Mouse (Mus musculus): ENCODE data around the gene Rab10. TPM values are rescaled to one million over a fixed set of nuclear protein-coding genes. Genes with fewer than 3 reads are reported as not detected.

The Rab10 gene
- polyA plus RNA-seq, 1 experiment: 93.9 TPM

GRCm38 (mm10) chr12:3325232-3325631, 15.5 kb upstream of the Rab10 start:
- no peaks in the 10 kb centered on the region for H3K4me1 ChIP-seq (ENCODE audit: control insufficient read depth, insufficient read depth, low read length)
- H3K27me3 ChIP-seq (ENCODE audit: control insufficient read depth, insufficient read depth, low read length, poor library complexity, severe bottlenecking): no peaks in the 10 kb centered on the region; the same call in 1 of the 2 replicates
- H3K4me3 ChIP-seq (ENCODE audit: low read depth, low read length): no peak overlapping the region
- no peak overlapping the region for H3K27ac ChIP-seq (ENCODE audit: insufficient read depth, low read length)
- TF ChIP-seq CTCF (IDR thresholded peaks at IDR 0.05; ENCODE audit: low read depth, low read length) (no peak), POLR2A (IDR thresholded peaks at IDR 0.05; ENCODE audit: insufficient read depth, low read length) (no peak), EP300 (IDR thresholded peaks at IDR 0.05; ENCODE audit: insufficient read depth, low read depth, low read length) (no peak)
- peaks cover 2% of the 10 kb centered on the region for H3K9me3 ChIP-seq (replicated peaks; ENCODE audit: control insufficient read depth, insufficient read depth, low read length, poor library complexity, severe bottlenecking)
- no peaks in the 10 kb centered on the region for H3K36me3 ChIP-seq (ENCODE audit: control insufficient read depth, insufficient read depth, low read length, poor library complexity, severe bottlenecking)
- H3K9ac ChIP-seq (ENCODE audit: low read depth, poor library complexity, severe bottlenecking): no peak overlapping the region

DNA sequence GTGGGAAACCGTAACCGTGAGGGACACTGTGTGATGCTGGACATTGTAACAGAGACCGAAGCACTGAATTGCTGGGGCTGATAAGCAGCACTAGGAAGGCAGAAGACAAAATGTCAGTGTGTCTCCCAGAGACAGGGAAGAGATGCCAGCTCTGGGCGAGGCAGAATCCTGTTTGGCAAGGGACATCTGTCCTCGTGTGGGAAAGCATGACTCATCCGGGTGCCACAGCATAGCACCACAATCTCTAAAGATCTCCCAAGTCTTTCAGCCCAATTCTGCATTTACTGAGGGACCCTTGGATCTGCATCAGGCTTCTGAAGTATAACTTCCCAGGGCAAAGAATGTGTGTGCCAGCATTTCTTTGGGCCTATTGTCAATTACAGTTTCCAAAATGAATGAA, 13.5 kb upstream of the Rab10 start:
- Histone ChIP-seq H3K9ac (ENCODE audit: low read depth, poor library complexity, severe bottlenecking) (no peak overlapping the region), H3K4me1 (ENCODE audit: control insufficient read depth, insufficient read depth, low read length) (no peaks in the 10 kb centered on the region), H3K4me3 (ENCODE audit: low read depth, low read length) (no peak overlapping the region), H3K27me3 (ENCODE audit: control insufficient read depth, insufficient read depth, low read length, poor library complexity, severe bottlenecking) (no peaks in the 10 kb centered on the region; the same call in 1 of the 2 replicates), H3K9me3 (replicated peaks; ENCODE audit: control insufficient read depth, insufficient read depth, low read length, poor library complexity, severe bottlenecking) (no peaks in the 10 kb centered on the region), H3K36me3 (ENCODE audit: control insufficient read depth, insufficient read depth, low read length, poor library complexity, severe bottlenecking) (no peaks in the 10 kb centered on the region), H3K27ac (ENCODE audit: insufficient read depth, low read length) (no peak overlapping the region)
- no peak for TF ChIP-seq CTCF (IDR thresholded peaks at IDR 0.05; ENCODE audit: low read depth, low read length)

DNA sequence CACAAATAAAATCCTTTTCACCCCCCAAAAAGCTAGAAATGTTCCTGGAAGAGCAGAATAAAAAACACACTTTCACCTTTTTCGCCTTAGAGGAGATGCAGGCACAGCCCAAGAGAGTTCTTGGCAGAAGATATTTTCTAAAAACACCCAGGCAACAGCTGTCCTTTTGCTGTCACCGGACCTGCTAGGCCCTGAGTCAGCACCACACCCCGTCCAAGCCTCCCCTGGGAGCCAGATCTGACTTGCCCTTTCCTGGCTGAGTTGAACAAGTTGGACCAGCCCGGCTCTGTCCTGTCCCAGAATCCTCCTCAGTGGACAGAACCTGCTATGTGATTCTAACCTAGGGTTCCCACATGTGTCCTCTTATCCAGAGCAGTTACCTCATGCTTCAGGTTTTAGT, 9.6 kb upstream of the Rab10 start:
- Histone ChIP-seq H3K9ac (ENCODE audit: low read depth, poor library complexity, severe bottlenecking) (no peak overlapping the region), H3K9me3 (replicated peaks; ENCODE audit: control insufficient read depth, insufficient read depth, low read length, poor library complexity, severe bottlenecking) (no peaks in the 10 kb centered on the region), H3K4me1 (ENCODE audit: control insufficient read depth, insufficient read depth, low read length) (no peaks in the 10 kb centered on the region), H3K4me3 (ENCODE audit: low read depth, low read length) (no peak overlapping the region), H3K36me3 (ENCODE audit: control insufficient read depth, insufficient read depth, low read length, poor library complexity, severe bottlenecking) (no peaks in the 10 kb centered on the region), H3K27ac (ENCODE audit: insufficient read depth, low read length) (no peak overlapping the region), H3K27me3 (ENCODE audit: control insufficient read depth, insufficient read depth, low read length, poor library complexity, severe bottlenecking) (no peaks in the 10 kb centered on the region; the same call in 1 of the 2 replicates)
- no peak for TF ChIP-seq EP300 (IDR thresholded peaks at IDR 0.05; ENCODE audit: insufficient read depth, low read depth, low read length)
- TF ChIP-seq CTCF (IDR thresholded peaks at IDR 0.05; ENCODE audit: low read depth, low read length): no peak
- TF ChIP-seq POLR2A (IDR thresholded peaks at IDR 0.05; ENCODE audit: insufficient read depth, low read length): no peak

DNA sequence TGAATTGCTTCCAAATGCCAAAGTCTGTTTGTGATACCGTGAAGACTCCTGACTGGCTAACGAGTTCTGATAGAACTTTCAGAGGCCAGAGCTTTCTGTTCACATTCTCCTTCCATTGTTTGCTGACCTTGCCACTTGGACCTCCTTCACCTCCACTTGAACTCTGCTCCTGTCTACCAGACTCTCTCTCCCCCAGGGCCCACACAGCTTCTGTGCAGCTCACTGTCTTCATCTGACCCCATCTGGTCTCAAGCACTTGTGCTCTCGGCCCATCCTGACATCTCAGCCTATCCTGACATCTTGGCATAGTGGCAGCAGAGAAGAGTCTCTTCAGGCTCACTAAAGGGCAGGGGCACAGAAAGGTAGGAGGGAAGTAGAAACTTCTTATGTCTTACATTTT, 7.2 kb upstream of the Rab10 start:
- Histone ChIP-seq H3K9ac (ENCODE audit: low read depth, poor library complexity, severe bottlenecking) (no peak overlapping the region), H3K9me3 (replicated peaks; ENCODE audit: control insufficient read depth, insufficient read depth, low read length, poor library complexity, severe bottlenecking) (no peaks in the 10 kb centered on the region), H3K4me1 (ENCODE audit: control insufficient read depth, insufficient read depth, low read length) (no peaks in the 10 kb centered on the region), H3K4me3 (ENCODE audit: low read depth, low read length) (no peak overlapping the region), H3K36me3 (ENCODE audit: control insufficient read depth, insufficient read depth, low read length, poor library complexity, severe bottlenecking) (no peaks in the 10 kb centered on the region), H3K27ac (ENCODE audit: insufficient read depth, low read length) (no peak overlapping the region), H3K27me3 (ENCODE audit: control insufficient read depth, insufficient read depth, low read length, poor library complexity, severe bottlenecking) (no peaks in the 10 kb centered on the region)
- TF ChIP-seq EP300 (IDR thresholded peaks at IDR 0.05; ENCODE audit: insufficient read depth, low read depth, low read length) (no peak), CTCF (IDR thresholded peaks at IDR 0.05; ENCODE audit: low read depth, low read length) (no peak), POLR2A (IDR thresholded peaks at IDR 0.05; ENCODE audit: insufficient read depth, low read length) (no peak)

DNA sequence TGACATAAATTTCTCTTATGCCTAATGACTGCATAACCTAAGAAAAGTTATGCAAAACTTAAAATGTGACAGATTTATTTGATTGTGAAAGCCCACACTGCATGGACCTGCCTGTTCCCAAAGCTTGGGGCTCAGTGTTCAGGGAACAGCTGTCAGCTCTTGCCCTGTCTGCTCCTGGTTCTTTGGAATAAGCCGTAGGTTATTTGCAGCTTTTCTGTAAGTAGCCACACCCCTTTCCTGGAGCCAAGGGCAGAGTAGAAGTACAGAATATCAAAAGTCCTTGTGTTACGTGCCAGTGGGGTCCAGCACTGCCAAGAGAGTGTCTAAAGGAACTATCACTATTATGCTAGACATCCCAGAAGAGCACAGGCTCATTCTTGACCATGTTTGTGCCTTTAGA, 6.3 kb upstream of the Rab10 start:
- Histone ChIP-seq H3K36me3 (ENCODE audit: control insufficient read depth, insufficient read depth, low read length, poor library complexity, severe bottlenecking) (no peaks in the 10 kb centered on the region), H3K9me3 (replicated peaks; ENCODE audit: control insufficient read depth, insufficient read depth, low read length, poor library complexity, severe bottlenecking) (no peaks in the 10 kb centered on the region), H3K27me3 (ENCODE audit: control insufficient read depth, insufficient read depth, low read length, poor library complexity, severe bottlenecking) (no peaks in the 10 kb centered on the region), H3K9ac (ENCODE audit: low read depth, poor library complexity, severe bottlenecking) (no peak overlapping the region), H3K27ac (ENCODE audit: insufficient read depth, low read length) (no peak overlapping the region), H3K4me1 (ENCODE audit: control insufficient read depth, insufficient read depth, low read length) (no peaks in the 10 kb centered on the region), H3K4me3 (ENCODE audit: low read depth, low read length) (no peak overlapping the region)
- no peak for TF ChIP-seq CTCF (IDR thresholded peaks at IDR 0.05; ENCODE audit: low read depth, low read length)

DNA sequence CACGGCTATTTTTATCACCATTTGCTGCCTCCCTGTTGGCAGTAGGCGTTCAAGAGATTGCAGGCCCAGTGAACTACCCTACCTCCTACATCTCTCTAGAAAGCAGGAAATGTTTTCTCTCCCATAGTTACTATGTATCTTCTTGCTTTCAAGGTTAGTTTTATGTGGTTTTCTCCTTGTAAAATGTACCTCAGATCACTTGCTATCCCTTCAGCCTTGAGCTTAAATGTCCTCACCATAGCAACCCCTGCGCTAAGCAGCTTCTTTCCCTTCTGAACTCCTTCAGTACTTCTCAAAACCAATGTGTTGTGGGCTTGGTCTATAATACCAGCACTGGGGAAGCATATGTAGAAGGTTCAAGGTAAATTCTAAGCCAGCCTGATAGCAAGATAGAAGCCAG, 3.1 kb upstream of the Rab10 start:
- no peak overlapping the region for H3K27ac ChIP-seq (ENCODE audit: insufficient read depth, low read length)
- H3K4me3 ChIP-seq (ENCODE audit: low read depth, low read length): no peak overlapping the region
- no peak overlapping the region for H3K9ac ChIP-seq (ENCODE audit: low read depth, poor library complexity, severe bottlenecking)
- TF ChIP-seq EP300 (IDR thresholded peaks at IDR 0.05; ENCODE audit: insufficient read depth, low read depth, low read length): no peak
- no peak for TF ChIP-seq CTCF (IDR thresholded peaks at IDR 0.05; ENCODE audit: low read depth, low read length)
- no peak for TF ChIP-seq POLR2A (IDR thresholded peaks at IDR 0.05; ENCODE audit: insufficient read depth, low read length)
- H3K27me3 ChIP-seq (ENCODE audit: control insufficient read depth, insufficient read depth, low read length, poor library complexity, severe bottlenecking): no peaks in the 10 kb centered on the region; the same call in 1 of the 2 replicates
- no peaks in the 10 kb centered on the region for H3K36me3 ChIP-seq (ENCODE audit: control insufficient read depth, insufficient read depth, low read length, poor library complexity, severe bottlenecking)
- no peaks in the 10 kb centered on the region for H3K4me1 ChIP-seq (ENCODE audit: control insufficient read depth, insufficient read depth, low read length)
- H3K9me3 ChIP-seq (replicated peaks; ENCODE audit: control insufficient read depth, insufficient read depth, low read length, poor library complexity, severe bottlenecking): no peaks in the 10 kb centered on the region
